Mouse (Mus musculus) neutrophil, adult 5-6 weeks (primary cell): ENCODE data around the gene Gm826. TPM values are rescaled to one million over a fixed set of nuclear protein-coding genes. Genes with fewer than 3 reads are reported as not detected.

Experiments used
- ATAC-seq: fragments of 151-379, 151-347 bp; 2 replicates; pipeline ENCODE4 v1.8.0; 2017; ENCODE audit warnings: mild to moderate bottlenecking, moderate TSS enrichment; ENCODE audit not compliant: insufficient number of reproducible peaks, poor library complexity, low FRiP score, severe bottlenecking; ENCODE audit errors: extremely low read depth
- total RNA-seq: library from RNA; stranded (forward); fragments of 200-1000 nt; gene quantifications from 2 replicates; pipeline ENCODE4 v1.2.3, GENCODE M21; 2017

The Gm826 gene
- not detected in 2 replicates for total RNA-seq

- no peak for ATAC-seq
These were observed at the start of gene Gm826 for GRCm38 (mm10) chr2:160334111-160334661. Gm826 (minus strand) TSS chr2:160334162.

- no peak for ATAC-seq
These were observed 49.5 kb upstream of the Gm826 start for GRCm38 (mm10) chr2:160383418-160383817.

- no peak for ATAC-seq
These were observed 44.3 kb upstream of the Gm826 start for GRCm38 (mm10) chr2:160378271-160378670.

GRCm38 (mm10) chr2:160376236-160376635 is 42.3 kb upstream of the Gm826 start:
- no peak for ATAC-seq

GRCm38 (mm10) chr2:160369653-160370420 is 35.9 kb upstream of the Gm826 start:
- no peak for ATAC-seq

- no peak for ATAC-seq
These were observed 34.7 kb upstream of the Gm826 start for GRCm38 (mm10) chr2:160368422-160369357.

- ATAC-seq, result no peak
These were observed 33.7 kb upstream of the Gm826 start for GRCm38 (mm10) chr2:160367448-160368208.

GRCm38 (mm10) chr2:160366980-160367338 is 33.0 kb upstream of the Gm826 start, which contains the start of gene Mafb:
Mafb (minus strand) TSS chr2:160367065.
- no peak for ATAC-seq

- ATAC-seq, result no peak
These were observed 32.4 kb upstream of the Gm826 start for GRCm38 (mm10) chr2:160366111-160366979.

- ATAC-seq, result no peak
These were observed 31.3 kb upstream of the Gm826 start for GRCm38 (mm10) chr2:160365107-160365911.

GRCm38 (mm10) chr2:160364666-160365065 is 30.7 kb upstream of the Gm826 start:
- no peak for ATAC-seq

- ATAC-seq, result no peak
These were observed 30.2 kb upstream of the Gm826 start for GRCm38 (mm10) chr2:160364128-160364650.

- no peak for ATAC-seq
These were observed 29.2 kb upstream of the Gm826 start for GRCm38 (mm10) chr2:160363201-160363600.

GRCm38 (mm10) chr2:160361442-160362121 is 27.6 kb upstream of the Gm826 start:
- ATAC-seq, result no peak

- no peak for ATAC-seq
These were observed 26.4 kb upstream of the Gm826 start for GRCm38 (mm10) chr2:160360234-160360874.

- no peak for ATAC-seq
These were observed 24.9 kb upstream of the Gm826 start for GRCm38 (mm10) chr2:160358896-160359295.
